Mouse (Mus musculus): ENCODE measurements around the gene Tpx2.

Gene Tpx2

DNA sequence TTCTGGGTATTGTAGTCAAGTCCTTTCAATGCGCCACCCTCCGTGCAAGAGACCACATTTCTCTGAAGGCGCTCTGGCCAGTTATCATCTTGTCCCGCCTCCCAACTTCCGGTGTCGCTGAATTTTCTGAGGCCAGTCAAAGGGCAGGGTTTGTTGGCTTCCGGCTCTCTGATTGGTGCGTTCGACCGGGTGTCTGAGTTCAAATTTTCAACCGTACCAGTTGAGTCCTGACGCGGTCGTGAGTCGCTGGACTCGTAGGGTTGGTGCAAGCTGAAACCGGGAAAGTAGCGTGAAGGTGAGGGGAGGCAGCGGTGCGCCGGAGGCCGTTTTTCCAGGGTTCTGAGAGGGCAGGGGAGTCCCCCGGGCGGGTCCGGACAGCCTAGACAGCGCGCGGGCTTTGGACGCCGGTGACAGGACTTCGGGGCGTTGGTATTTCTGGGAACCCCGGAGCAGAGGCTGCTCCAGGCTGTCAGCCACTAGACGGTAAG is at the start of gene Tpx2:
Tpx2 (plus strand) TSS at position 150 of the 488 bp plus-strand sequence.
- Histone ChIP-seq H3K27me3 (ENCODE audit: control insufficient read depth, insufficient read depth, low read length, poor library complexity, severe bottlenecking) (no peaks in the 10 kb centered on the region), H3K36me3 (ENCODE audit: control insufficient read depth, insufficient read depth, low read length, poor library complexity, severe bottlenecking) (no peaks in the 10 kb centered on the region)
- DNase-seq (ENCODE audit: low read depth, low spot score): peak; percentile 98

DNA sequence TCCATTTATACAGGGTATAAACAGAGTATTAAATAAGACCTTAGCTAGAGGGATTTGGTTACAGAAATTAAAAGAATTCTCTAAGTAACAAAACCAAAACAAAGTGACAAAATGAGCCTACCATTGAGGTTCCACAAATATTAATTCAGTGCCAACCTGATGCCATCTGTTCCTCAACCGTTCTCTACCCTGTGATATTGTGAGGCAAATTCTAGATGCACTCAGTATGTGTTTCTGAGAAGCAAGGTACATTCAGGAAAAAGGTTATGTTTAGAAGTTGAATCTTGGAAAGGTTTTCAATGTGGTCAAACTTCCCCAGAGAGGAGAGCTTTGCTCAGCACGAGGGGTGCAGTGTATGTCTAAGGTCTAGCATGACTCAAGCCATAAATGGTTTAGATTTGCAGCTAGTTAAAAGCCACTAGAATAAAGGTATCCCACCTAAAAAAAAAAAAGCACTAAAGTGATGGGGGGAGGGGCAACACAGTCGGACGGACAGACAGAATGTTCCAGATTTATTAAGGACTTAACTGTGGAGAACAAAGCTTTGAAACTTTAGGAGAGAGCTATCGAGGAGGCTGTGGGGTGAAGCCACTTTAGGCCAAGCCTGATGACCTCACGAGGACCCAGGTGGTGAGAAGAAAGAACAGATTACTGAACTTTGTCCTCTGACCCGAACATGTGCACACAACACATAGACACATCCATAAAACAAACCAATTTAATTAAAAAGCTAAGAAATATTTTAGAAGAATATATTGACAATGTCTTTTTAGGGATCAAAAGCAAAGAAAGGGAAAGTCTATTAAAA is 47.6 kb upstream of the Tpx2 start:
- H3K27me3 ChIP-seq (ENCODE audit: control insufficient read depth, insufficient read depth, low read length, poor library complexity, severe bottlenecking): no peaks in the 10 kb centered on the region
- no peak for DNase-seq (ENCODE audit: low read depth, low spot score)
- no peaks in the 10 kb centered on the region for H3K36me3 ChIP-seq (ENCODE audit: control insufficient read depth, insufficient read depth, low read length, poor library complexity, severe bottlenecking)

DNA sequence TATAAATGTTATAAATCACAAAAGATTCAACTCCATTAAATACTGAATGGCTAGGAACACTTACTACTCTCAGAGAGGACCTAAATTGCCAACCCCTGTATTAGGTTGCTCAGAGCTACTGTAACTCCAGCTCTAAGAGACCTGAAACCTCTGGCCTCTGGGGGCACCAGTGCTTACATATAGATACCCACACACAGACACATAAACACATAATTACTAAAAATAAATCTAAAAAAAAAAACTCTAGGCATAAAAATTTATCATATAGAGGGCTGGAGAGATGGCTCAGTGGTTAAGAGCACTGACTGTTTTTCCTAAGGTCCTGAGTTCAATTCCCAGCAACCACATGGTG is 47.0 kb upstream of the Tpx2 start:
- no peak for DNase-seq (ENCODE audit: low read depth, low spot score)
- no peaks in the 10 kb centered on the region for H3K36me3 ChIP-seq (ENCODE audit: control insufficient read depth, insufficient read depth, low read length, poor library complexity, severe bottlenecking)
- no peaks in the 10 kb centered on the region for H3K27me3 ChIP-seq (ENCODE audit: control insufficient read depth, insufficient read depth, low read length, poor library complexity, severe bottlenecking)

DNA sequence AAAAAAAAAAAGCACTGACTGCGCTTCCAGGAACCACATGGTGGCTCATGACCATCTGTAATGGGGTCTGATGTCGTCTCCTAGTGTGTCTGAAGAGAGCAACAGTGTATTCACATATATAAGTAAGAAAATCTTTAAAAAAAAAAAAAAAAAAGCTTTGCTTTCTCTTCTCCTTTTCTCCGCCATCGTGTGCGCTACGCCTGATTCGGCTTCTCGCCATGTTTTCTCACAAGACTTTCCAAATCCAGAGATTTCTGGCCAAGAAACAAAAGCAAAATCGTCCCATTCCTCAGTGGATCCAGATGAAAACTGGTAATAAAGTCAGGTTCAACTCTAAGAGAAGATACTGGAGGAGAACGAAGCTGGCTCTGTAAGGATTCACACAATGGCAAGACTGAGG is 45.5 kb upstream of the Tpx2 start:
- Histone ChIP-seq H3K27me3 (ENCODE audit: control insufficient read depth, insufficient read depth, low read length, poor library complexity, severe bottlenecking) (no peaks in the 10 kb centered on the region), H3K36me3 (ENCODE audit: control insufficient read depth, insufficient read depth, low read length, poor library complexity, severe bottlenecking) (no peaks in the 10 kb centered on the region)
- peak; percentile 27 for DNase-seq (ENCODE audit: low read depth, low spot score)

DNA sequence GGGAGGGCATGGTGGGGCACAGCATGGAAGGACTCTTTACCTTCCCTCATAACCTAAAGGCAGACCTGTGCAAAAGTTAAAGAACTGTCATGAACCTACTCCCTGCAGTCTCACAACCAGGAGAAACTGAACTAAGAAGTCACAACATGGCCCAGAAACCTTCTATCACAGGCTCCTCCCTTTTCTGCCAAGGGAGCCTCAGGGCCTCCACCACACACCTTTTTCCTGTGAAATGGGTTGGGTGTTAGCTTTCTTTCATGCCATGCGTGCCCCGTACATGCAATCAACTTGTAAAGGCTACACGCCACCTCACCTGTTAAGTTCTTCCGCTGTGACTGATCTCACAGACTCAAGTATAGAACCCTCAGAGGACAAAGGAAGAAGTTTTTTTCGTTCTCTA is 44.7 kb upstream of the Tpx2 start:
- H3K27me3 ChIP-seq (ENCODE audit: control insufficient read depth, insufficient read depth, low read length, poor library complexity, severe bottlenecking): no peaks in the 10 kb centered on the region
- no peak for DNase-seq (ENCODE audit: low read depth, low spot score)
- no peaks in the 10 kb centered on the region for H3K36me3 ChIP-seq (ENCODE audit: control insufficient read depth, insufficient read depth, low read length, poor library complexity, severe bottlenecking)

DNA sequence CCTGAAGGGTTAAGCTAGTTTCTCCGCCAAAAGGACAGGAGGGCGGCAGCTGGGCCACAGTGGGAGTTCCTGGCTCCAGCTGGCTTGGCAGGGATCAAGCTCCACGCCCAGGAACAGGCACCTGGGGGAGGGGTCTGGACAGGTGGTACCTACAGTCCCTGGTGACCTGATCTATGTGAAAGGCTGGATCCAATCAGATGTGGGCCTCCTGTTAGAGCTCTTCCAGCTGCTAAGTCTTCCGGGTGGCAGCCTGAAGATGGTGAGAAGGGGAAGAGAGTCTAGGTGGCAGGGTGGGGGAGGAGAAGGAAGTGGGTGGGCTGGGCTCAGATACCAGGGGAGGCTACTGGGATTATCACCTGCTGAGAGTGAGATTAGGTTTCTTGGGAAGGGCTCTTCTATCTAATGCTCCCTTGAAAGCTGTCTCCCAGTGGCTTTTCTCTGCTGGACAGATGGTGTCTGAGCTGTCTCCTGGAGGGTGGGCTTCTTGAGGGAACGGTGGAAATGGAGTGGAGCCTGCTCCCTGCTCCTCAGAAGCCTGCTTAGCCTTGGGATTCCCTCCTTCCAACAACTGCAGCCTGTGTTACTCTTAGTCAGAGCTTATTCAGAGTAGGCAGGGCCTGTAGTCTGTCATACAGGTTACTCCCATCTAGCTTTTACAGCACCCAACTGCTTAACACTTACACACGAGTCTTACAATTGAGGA is 43.2 kb upstream of the Tpx2 start:
- DNase-seq (ENCODE audit: low read depth, low spot score): no peak
- Histone ChIP-seq H3K36me3 (ENCODE audit: control insufficient read depth, insufficient read depth, low read length, poor library complexity, severe bottlenecking) (no peaks in the 10 kb centered on the region), H3K27me3 (ENCODE audit: control insufficient read depth, insufficient read depth, low read length, poor library complexity, severe bottlenecking) (no peaks in the 10 kb centered on the region)

DNA sequence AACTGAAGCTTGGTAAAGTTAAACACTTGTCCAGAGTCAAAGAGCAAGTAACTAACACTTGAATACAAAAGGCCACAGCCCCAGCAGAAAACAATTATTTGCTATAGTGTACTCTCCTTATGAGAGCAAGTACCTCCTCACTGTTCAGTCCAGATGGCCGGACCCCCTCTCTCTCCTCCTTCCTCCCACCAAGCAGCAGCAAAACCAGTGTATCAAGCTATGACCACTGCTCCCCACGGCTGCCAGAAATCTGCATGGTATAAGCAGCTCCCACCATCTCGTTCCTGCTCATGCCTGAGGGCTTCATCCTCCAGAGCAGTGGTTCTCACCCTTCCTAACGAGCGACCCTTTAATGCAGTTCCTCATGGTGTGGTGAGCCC is 42.7 kb upstream of the Tpx2 start:
- Histone ChIP-seq H3K27me3 (ENCODE audit: control insufficient read depth, insufficient read depth, low read length, poor library complexity, severe bottlenecking) (no peaks in the 10 kb centered on the region), H3K36me3 (ENCODE audit: control insufficient read depth, insufficient read depth, low read length, poor library complexity, severe bottlenecking) (no peaks in the 10 kb centered on the region)
- DNase-seq (ENCODE audit: low read depth, low spot score): no peak

DNA sequence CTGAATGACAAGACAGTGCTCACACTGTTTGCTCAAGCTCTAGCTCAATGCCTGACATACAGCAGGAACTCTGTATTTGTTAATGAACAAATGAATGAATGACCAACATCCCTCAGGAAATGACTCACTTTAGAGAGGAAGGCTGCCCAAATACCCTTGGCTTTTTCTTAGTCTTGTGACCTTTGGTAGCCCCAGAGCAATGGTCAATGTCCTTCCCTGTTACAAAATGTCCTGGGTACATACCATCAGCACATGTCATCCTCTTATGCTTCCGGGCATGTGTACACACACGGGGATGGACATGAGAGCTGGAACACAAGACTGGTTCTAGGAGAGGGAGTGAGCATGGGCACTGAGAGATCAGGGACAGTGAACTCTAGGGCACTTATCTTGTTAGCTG is 41.7 kb upstream of the Tpx2 start:
- Histone ChIP-seq H3K36me3 (ENCODE audit: control insufficient read depth, insufficient read depth, low read length, poor library complexity, severe bottlenecking) (no peaks in the 10 kb centered on the region), H3K27me3 (ENCODE audit: control insufficient read depth, insufficient read depth, low read length, poor library complexity, severe bottlenecking) (no peaks in the 10 kb centered on the region)
- DNase-seq (ENCODE audit: low read depth, low spot score): no peak

DNA sequence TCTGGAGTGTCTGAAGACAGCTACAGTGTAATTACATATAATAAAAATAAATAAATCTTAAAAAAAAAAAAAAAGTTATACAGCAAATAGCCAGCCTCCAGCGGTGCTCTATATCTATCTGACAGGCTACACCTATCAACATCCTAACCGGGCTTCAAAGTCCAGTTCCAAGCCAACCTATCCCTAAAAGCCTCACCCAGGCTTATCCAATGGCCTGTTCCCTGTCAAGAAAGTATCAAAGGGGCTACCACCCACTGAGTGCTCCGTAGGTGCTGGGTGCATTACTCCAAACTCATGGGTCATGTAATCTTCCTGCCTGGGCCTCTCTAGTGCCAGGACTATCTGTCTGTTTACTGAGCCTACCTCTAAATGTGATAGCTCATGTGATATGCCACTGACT is 39.6 kb upstream of the Tpx2 start:
- Histone ChIP-seq H3K27me3 (ENCODE audit: control insufficient read depth, insufficient read depth, low read length, poor library complexity, severe bottlenecking) (no peaks in the 10 kb centered on the region), H3K36me3 (ENCODE audit: control insufficient read depth, insufficient read depth, low read length, poor library complexity, severe bottlenecking) (no peaks in the 10 kb centered on the region)
- no peak for DNase-seq (ENCODE audit: low read depth, low spot score)

DNA sequence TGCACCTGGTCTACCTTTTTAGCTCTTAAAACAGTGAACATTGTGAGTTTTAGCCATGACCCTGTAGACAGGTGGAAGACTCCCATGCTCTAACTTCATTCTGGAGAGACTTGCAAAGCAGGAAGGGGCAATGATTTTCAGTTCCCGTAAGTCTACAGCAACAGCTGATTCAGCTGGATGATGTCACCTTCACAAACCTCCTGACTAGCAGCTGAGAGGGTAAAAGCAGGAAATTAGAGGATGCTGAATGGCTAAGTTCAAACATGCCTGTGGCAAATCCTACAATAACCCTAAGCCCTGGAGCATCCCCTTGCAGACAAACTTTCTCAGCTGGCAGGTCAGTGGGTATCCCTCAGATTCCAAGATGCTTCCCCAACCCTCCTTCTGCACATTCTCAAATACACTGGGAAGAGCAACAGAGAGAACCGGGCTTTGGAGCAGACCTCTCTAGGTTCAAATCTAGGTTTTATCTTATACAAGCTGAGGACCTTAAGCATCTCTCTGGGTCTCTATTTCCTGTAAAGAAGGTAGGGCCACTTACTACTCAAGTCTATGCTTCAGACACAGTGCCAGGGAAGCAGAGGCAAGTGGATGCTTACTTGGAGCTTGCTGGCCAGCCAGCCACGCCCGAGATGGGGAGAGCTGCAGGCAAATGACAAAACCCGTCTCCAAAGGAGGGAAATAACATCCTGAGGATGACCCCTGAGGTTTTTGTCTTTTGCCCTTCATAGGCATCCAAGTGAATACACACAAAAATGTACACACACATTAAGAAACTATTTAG is 37.4 kb upstream of the Tpx2 start:
- Histone ChIP-seq H3K27me3 (ENCODE audit: control insufficient read depth, insufficient read depth, low read length, poor library complexity, severe bottlenecking) (no peaks in the 10 kb centered on the region), H3K36me3 (ENCODE audit: control insufficient read depth, insufficient read depth, low read length, poor library complexity, severe bottlenecking) (no peaks in the 10 kb centered on the region)
- peak; percentile 71 for DNase-seq (ENCODE audit: low read depth, low spot score)

DNA sequence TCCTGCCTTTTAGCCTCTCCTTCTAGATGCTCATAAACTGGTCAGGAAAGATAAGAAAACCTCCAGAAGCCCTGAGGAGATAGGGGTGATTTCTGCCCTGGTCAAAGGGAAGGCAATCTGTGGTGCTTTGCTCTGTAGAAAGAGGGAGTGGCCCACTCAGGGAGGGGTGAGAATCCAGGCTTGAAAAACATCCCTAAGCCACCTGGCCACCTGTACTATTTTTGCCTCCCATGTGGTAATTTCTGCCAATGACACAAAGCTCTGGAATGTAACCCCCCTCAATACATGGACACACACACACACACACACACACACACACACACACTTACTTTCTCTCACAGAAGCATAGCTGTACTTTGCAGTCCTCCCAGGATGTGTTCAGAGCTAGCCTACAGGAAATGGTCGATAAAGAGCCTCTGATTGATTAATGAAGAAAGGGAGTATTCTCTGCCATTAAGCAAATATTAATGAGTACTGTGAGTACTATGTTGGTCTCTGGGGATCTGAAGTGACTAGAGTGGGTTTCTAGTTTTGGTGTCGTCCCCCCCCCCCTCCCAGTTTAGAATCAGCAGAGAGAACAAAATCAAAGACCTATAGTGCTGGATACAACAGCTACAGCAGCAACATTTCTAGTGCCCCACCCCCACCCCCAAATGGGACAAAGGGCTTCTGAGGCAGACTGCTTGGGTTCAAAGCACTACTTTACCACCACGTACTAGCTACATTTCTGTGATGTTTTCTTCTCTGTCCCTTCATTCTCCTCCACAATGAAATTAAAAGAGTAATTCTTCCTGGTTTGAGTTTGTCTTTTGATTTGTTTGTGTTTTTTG is 36.2 kb upstream of the Tpx2 start:
- H3K27me3 ChIP-seq (ENCODE audit: control insufficient read depth, insufficient read depth, low read length, poor library complexity, severe bottlenecking): no peaks in the 10 kb centered on the region
- DNase-seq (ENCODE audit: low read depth, low spot score): no peak
- no peaks in the 10 kb centered on the region for H3K36me3 ChIP-seq (ENCODE audit: control insufficient read depth, insufficient read depth, low read length, poor library complexity, severe bottlenecking)

DNA sequence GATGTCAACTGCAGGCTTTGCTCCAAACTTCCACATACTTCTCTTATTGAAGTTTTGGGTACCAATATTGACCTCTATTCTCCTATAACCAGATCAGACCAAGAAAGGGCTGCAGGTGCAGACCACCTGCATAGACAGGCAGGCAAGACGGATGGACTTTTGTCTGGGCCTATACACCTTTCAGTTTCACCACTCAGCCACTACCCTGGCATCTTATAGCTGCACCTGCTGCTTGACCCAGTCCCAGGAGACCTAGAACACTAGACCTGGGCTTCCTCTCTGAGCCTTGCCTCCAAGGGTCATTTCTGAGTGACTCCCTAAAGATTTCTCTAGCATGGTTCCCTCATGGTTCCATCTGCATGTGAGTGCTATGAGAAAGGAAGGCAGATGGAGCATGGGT is 34.5 kb upstream of the Tpx2 start:
- no peak for DNase-seq (ENCODE audit: low read depth, low spot score)

DNA sequence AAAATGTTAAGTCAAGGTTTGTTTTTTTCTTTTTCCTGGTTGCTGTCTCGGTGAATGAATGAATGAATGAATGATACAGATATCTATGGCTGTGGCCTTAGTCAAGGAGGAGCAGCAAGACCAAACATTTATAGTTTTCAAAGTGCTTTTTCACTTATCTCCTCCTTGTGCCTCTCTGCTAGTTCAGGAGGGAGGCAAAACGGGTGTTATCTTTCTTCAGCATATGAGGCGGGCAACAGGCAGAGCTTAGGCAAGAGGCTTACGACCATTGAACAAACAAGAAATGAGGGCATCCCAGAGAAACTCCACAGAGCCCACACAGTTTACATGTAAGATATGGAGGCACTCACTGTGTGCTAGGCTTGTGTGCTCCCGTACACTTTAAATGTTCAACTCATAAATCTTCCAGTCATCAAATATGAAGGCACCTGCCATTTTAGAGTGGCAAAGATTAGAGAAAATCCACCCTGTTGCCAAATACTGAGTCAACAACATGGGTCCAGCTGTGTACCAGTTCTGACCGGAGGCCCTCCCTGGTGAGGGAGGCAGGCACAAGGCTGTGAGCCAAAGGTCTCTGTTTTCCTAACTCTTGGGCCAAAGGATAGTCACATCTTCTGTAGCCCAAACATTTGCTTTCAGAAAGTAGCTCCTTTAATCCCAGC is 33.4 kb upstream of the Tpx2 start:
- no peak for DNase-seq (ENCODE audit: low read depth, low spot score)
- no peaks in the 10 kb centered on the region for H3K27me3 ChIP-seq (ENCODE audit: control insufficient read depth, insufficient read depth, low read length, poor library complexity, severe bottlenecking)
- no peaks in the 10 kb centered on the region for H3K36me3 ChIP-seq (ENCODE audit: control insufficient read depth, insufficient read depth, low read length, poor library complexity, severe bottlenecking)

More for the DNA sequence above, 34.5 kb upstream of the Tpx2 start:
- no peaks in the 10 kb centered on the region for H3K27me3 ChIP-seq (ENCODE audit: control insufficient read depth, insufficient read depth, low read length, poor library complexity, severe bottlenecking)
- no peaks in the 10 kb centered on the region for H3K36me3 ChIP-seq (ENCODE audit: control insufficient read depth, insufficient read depth, low read length, poor library complexity, severe bottlenecking)

All from splenic B cell, adult 2 months (primary cell).